Mouse (Mus musculus) spleen, postnatal 14 days (tissue): ENCODE data around the gene Lrguk.
A peak's percentile ranks its signal among the peaks of the same experiment; 100 is the strongest.

ENCODE experiments used
- DNase-seq, 2 experiments: peaks; one replicate each; pipeline ENCODE4 v3.0.0; 2021 to 2022; ENCODE audit warnings: low spot score in 2 of 2

Gene Lrguk

GRCm38 (mm10) chr6:34028933-34029745 lies at the start of gene Lrguk:
Lrguk (plus strand) TSS chr6:34029448.
- peak; percentile 57 to 74 for DNase-seq

GRCm38 (mm10) chr6:33982709-33983108 lies 46.5 kb upstream of the Lrguk start:
- DNase-seq, result no peak

GRCm38 (mm10) chr6:33987132-33987531 lies 42.1 kb upstream of the Lrguk start:
- DNase-seq, result no peak

- no peak for DNase-seq
Measured at GRCm38 (mm10) chr6:33992213-33993034, 36.8 kb upstream of the Lrguk start.

- DNase-seq, result no peak
Measured at GRCm38 (mm10) chr6:33993842-33994241, 35.4 kb upstream of the Lrguk start.

- no peak for DNase-seq
Measured at GRCm38 (mm10) chr6:33998590-33998989, 30.7 kb upstream of the Lrguk start.

GRCm38 (mm10) chr6:33999530-33999929 lies 29.7 kb upstream of the Lrguk start:
- no peak for DNase-seq

GRCm38 (mm10) chr6:34000644-34001043 lies 28.6 kb upstream of the Lrguk start:
- DNase-seq, result no peak

GRCm38 (mm10) chr6:34003033-34003432 lies 26.2 kb upstream of the Lrguk start:
- DNase-seq, result no peak

GRCm38 (mm10) chr6:34013469-34013868 lies 15.8 kb upstream of the Lrguk start:
- DNase-seq, result no peak

- no peak for DNase-seq
Measured at GRCm38 (mm10) chr6:34029746-34030027, 439 bp downstream of the Lrguk start.

- DNase-seq, result no peak
Measured at GRCm38 (mm10) chr6:34034096-34034495, 4.8 kb downstream of the Lrguk start.

GRCm38 (mm10) chr6:34034577-34035461 lies 5.6 kb downstream of the Lrguk start:
- no peak for DNase-seq

- DNase-seq, result peak; percentile 32 to 68
Measured at GRCm38 (mm10) chr6:34040624-34041235, 11.5 kb downstream of the Lrguk start.

GRCm38 (mm10) chr6:34041589-34042280 lies 12.5 kb downstream of the Lrguk start:
- DNase-seq, result no peak

- DNase-seq, result no peak
Measured at GRCm38 (mm10) chr6:34044228-34044811, 15.1 kb downstream of the Lrguk start.

GRCm38 (mm10) chr6:34044846-34045540 lies 15.7 kb downstream of the Lrguk start:
- DNase-seq, result no peak

GRCm38 (mm10) chr6:34046551-34047186 lies 17.4 kb downstream of the Lrguk start:
- DNase-seq, result no peak

GRCm38 (mm10) chr6:34049433-34049832 lies 20.2 kb downstream of the Lrguk start:
- DNase-seq, result no peak
